Mouse (Mus musculus): ENCODE measurements around the gene Ttll5. TPM values are rescaled to one million over a fixed set of nuclear protein-coding genes. Genes with fewer than 3 reads are reported as not detected.
A peak's percentile ranks its signal among the peaks of the same experiment; 100 is the strongest.

Gene Ttll5
- polyA plus RNA-seq, 1 experiment from 2014 or later = 19.6 TPM

DNA sequence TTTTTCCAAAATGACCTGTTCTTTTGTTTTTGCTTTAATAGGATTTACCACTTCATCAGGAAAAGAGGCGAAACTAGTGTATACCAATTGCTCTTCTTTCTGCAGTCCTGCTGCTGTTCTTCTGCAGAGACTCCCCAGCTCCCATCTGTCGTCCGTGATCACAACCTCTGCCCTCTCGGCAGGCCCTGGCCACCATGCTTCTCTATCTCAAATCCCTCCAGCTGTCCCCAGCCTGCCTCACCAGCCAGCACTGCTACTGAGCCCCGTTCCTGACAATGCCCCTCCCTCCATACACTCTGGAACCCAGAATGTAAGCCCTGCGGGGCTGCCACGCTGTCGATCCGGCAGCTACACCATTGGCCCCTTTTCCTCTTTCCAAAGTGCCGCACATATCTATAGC, 108.8 kb downstream of the Ttll5 start:
- peaks cover 12% of the 10 kb centered on the region for H3K4me1 ChIP-seq
- H3K27me3 ChIP-seq = no peaks in the 10 kb centered on the region
- ATAC-seq (ENCODE audit: insufficient number of reproducible peaks, insufficient read depth, low FRiP score, low TSS enrichment) = no peak
- no peaks in the 10 kb centered on the region for H3K9me3 ChIP-seq
- 82% methylated on average over 10 of the region's 10 CpGs for WGBS
- H3K4me2 ChIP-seq (replicated peaks) = no peak overlapping the region
- H3K9ac ChIP-seq = no peak overlapping the region
- H3K4me3 ChIP-seq = no peak overlapping the region
- H3K27ac ChIP-seq = no peak overlapping the region
- peaks cover 11% of the 10 kb centered on the region for H3K36me3 ChIP-seq

DNA sequence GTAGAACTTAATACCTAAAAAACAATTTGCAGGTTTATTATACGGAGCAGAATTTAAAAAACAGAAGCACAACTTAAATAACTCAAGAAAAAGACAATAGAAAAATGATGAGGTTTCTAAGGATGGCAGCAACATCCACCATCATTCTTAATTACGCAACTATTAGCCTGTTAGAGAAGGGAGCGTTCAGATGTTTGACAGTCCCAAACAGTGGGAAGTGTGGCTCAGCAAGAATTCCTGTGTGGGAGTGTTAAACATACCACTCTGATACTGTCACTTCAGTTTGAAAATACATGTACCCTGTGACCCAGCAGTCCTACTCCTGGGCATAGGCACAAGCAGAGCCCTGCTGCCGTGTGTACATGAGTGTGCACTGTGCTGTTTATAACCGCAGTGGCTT, 112.9 kb downstream of the Ttll5 start:
- no peak overlapping the region for H3K4me3 ChIP-seq
- H3K9ac ChIP-seq = no peak overlapping the region
- H3K36me3 ChIP-seq = peaks cover 11% of the 10 kb centered on the region
- no peaks in the 10 kb centered on the region for H3K9me3 ChIP-seq
- H3K4me1 ChIP-seq = no peaks in the 10 kb centered on the region
- ATAC-seq (ENCODE audit: insufficient number of reproducible peaks, insufficient read depth, low FRiP score, low TSS enrichment) = no peak
- H3K27me3 ChIP-seq = no peaks in the 10 kb centered on the region
- no peak overlapping the region for H3K27ac ChIP-seq
- WGBS = 89% methylated on average over 5 of the region's 5 CpGs
- H3K4me2 ChIP-seq (replicated peaks) = no peak overlapping the region

DNA sequence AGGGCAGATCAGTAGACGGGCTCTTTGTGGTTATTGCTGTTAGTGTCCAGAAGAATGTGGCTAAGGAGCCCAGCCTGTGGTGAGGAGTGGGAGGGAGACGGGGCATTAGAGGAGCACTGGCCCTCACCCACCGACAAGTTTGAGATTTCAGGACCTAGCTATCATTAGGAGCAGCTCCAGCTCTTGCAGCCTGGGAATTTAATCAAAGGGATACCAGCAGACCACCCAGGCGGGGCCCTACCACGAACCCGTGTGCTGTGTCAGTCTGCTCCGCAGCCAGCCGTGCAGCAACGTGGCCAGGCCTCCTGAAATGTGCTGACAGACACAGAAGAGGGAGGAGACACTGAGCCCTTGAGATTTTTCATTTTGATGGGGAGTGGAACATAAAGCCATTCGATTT, 119.0 kb downstream of the Ttll5 start:
- Histone ChIP-seq H3K4me3 (no peak overlapping the region), H3K4me2 (replicated peaks) (no peak overlapping the region), H3K27ac (0 out of 2 replicates have a peak overlapping the region, but pooled peaks have one; percentile 36), H3K9ac (no peak overlapping the region), H3K36me3 (no peaks in the 10 kb centered on the region), H3K4me1 (peaks cover 10% of the 10 kb centered on the region; the same call in 1 of the 2 replicates), H3K27me3 (no peaks in the 10 kb centered on the region), H3K9me3 (no peaks in the 10 kb centered on the region)
- no peak for ATAC-seq (ENCODE audit: insufficient number of reproducible peaks, insufficient read depth, low FRiP score, low TSS enrichment)
- 45% methylated on average over 10 of the region's 10 CpGs for WGBS

DNA sequence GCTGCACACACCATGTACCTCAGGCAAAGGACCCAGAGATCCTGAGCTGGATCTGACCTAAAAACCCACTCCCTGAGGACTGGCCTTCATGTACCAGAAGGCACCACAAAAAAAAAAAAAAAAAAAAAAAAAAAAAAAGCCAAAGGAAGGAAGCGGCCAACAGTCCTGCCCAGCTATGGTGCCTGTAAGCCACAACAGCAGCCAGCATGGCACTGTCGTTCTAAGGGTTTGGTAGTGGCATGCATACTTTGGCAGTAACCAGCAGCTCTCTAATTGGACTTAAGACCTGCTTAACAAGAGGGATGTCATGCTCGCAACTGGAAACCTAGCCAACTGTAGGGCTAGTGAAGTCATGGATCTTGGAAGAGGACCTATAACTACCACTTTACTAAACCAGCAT, 120.0 kb downstream of the Ttll5 start:
- no peak overlapping the region for H3K9ac ChIP-seq
- no peaks in the 10 kb centered on the region for H3K27me3 ChIP-seq
- WGBS = 88% methylated on average over 3 of the region's 3 CpGs
- peaks cover 10% of the 10 kb centered on the region; the same call in 1 of the 2 replicates for H3K4me1 ChIP-seq
- H3K27ac ChIP-seq = no peak overlapping the region
- H3K4me2 ChIP-seq (replicated peaks) = no peak overlapping the region
- no peaks in the 10 kb centered on the region for H3K36me3 ChIP-seq
- no peak overlapping the region for H3K4me3 ChIP-seq
- no peaks in the 10 kb centered on the region for H3K9me3 ChIP-seq
- ATAC-seq (ENCODE audit: insufficient number of reproducible peaks, insufficient read depth, low FRiP score, low TSS enrichment) = no peak

DNA sequence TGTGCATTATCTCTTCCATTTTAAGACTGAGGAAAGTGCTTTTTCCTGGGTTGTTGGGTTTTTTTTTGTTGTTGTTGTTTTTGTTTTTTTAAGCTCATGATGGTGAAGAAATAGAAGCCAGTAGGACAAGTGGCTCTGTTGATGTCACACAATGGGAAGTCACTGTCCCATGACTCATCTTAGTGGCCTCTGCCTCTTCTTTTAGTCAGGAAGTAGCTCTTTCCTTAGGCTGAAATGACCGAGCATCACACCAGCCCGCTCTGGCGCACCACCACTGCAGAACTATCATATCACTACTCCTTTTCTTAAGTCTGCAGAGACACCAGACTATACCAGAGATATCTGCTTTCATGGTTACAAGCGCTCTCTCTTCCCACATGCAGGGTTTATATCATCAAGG, 122.7 kb downstream of the Ttll5 start:
- no peaks in the 10 kb centered on the region for H3K9me3 ChIP-seq
- H3K9ac ChIP-seq = no peak overlapping the region
- H3K4me3 ChIP-seq = no peak overlapping the region
- no peak overlapping the region for H3K4me2 ChIP-seq (replicated peaks)
- WGBS = 86% methylated on average over 4 of the region's 4 CpGs
- H3K27ac ChIP-seq = no peak overlapping the region
- no peaks in the 10 kb centered on the region for H3K27me3 ChIP-seq
- H3K4me1 ChIP-seq = peaks cover 10% of the 10 kb centered on the region; the same call in 1 of the 2 replicates
- ATAC-seq (ENCODE audit: insufficient number of reproducible peaks, insufficient read depth, low FRiP score, low TSS enrichment) = no peak
- H3K36me3 ChIP-seq = no peaks in the 10 kb centered on the region

DNA sequence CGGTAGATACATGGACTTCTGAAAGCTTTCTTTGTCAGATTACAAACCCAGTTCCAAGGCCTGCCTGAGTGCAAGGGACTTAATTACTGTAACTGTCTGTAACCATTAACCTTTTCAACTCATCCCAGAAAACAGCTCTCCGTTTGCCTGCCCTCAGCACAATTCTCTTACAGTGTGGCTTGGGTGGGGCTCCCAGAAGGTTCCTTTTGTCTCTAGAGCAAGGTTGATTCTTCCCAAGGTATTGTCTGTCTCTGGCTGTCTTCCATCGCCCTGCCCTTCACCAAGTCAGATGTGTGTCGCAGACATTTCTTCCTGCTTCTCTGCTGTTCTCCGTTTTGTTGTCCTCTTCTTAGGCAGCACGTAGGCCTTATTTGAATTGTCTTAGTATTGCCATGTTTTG, 125.2 kb downstream of the Ttll5 start:
- H3K9me3 ChIP-seq = no peaks in the 10 kb centered on the region
- no peaks in the 10 kb centered on the region for H3K4me1 ChIP-seq
- H3K4me2 ChIP-seq (replicated peaks) = no peak overlapping the region
- no peak for ATAC-seq (ENCODE audit: insufficient number of reproducible peaks, insufficient read depth, low FRiP score, low TSS enrichment)
- H3K4me3 ChIP-seq = no peak overlapping the region
- H3K27ac ChIP-seq = no peak overlapping the region
- WGBS = 83% methylated on average over 6 of the region's 6 CpGs
- no peaks in the 10 kb centered on the region for H3K36me3 ChIP-seq
- H3K27me3 ChIP-seq = no peaks in the 10 kb centered on the region
- no peak overlapping the region for H3K9ac ChIP-seq

DNA sequence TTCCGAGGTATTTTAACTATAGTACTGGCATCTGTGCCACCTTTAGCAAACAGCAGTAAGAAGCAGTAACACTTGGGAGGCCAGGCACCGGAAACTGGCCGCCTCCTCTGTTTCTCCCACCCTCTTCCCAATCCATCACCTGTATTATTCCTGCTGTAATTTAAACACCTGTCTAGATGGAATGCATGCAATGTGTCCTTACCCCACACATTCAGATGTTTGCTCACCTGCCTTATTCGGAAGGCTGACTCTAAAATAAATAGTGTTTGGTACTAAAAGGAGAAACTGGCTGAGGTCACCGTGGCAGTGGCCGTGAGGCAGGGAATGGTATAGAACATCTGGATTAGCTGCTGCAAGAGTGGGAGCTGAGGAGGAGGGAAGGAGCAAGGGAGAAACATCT, 125.9 kb downstream of the Ttll5 start:
- H3K4me1 ChIP-seq = no peaks in the 10 kb centered on the region
- 74% methylated on average over 6 of the region's 6 CpGs for WGBS
- no peak overlapping the region for H3K27ac ChIP-seq
- no peak overlapping the region for H3K4me2 ChIP-seq (replicated peaks)
- no peaks in the 10 kb centered on the region for H3K27me3 ChIP-seq
- no peak overlapping the region for H3K9ac ChIP-seq
- no peaks in the 10 kb centered on the region for H3K36me3 ChIP-seq
- ATAC-seq (ENCODE audit: insufficient number of reproducible peaks, insufficient read depth, low FRiP score, low TSS enrichment) = no peak
- no peak overlapping the region for H3K4me3 ChIP-seq
- no peaks in the 10 kb centered on the region for H3K9me3 ChIP-seq

DNA sequence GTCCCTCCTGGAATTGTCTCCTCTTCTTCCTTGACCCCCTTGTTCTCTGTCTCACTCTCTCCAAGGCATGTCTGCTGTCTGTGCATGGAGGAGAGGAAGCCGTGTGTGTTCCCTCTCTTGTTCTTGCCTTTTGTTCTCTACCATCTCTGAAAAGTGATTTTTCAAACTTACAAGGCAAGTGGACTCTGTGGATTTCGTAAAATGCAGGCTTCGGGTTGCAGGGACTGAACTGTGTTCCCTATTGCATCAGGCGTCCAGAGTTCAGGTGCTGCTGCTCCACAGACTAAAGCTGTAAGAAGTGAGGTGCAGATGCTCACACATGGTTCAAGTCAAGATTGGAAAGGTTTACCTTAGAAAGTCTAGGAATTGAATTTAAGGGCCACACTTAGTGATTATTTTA, 126.6 kb downstream of the Ttll5 start:
- Histone ChIP-seq H3K36me3 (no peaks in the 10 kb centered on the region), H3K9ac (no peak overlapping the region), H3K9me3 (no peaks in the 10 kb centered on the region), H3K4me1 (no peaks in the 10 kb centered on the region), H3K27me3 (no peaks in the 10 kb centered on the region), H3K4me3 (no peak overlapping the region), H3K4me2 (replicated peaks) (no peak overlapping the region), H3K27ac (no peak overlapping the region)
- no peak for ATAC-seq (ENCODE audit: insufficient number of reproducible peaks, insufficient read depth, low FRiP score, low TSS enrichment)
- WGBS = 85% methylated on average over 4 of the region's 4 CpGs

DNA sequence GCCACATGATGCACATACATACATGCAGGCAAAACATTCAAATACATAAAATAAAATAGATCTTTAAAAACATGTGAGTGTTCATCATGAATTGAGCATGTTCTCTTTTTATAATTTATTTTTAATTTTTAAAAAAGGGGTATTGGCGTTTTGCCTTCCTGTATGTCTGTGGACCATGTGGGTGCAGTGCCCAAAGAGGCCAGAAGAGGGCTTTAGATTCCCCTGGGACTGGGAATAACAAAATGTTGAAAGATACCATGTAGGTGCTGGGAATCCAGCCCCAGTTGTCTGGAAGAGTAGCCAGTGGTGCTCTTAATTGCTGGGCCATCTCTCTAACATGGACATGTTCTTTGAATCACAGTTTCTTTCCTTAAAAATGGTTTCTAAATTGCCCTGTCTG, 127.4 kb downstream of the Ttll5 start:
- ATAC-seq (ENCODE audit: insufficient number of reproducible peaks, insufficient read depth, low FRiP score, low TSS enrichment) = no peak
- no peak overlapping the region for H3K4me3 ChIP-seq
- no peak overlapping the region for H3K27ac ChIP-seq
- 98% methylated on average over 1 of the region's 1 CpGs for WGBS
- no peaks in the 10 kb centered on the region for H3K27me3 ChIP-seq
- H3K4me2 ChIP-seq (replicated peaks) = no peak overlapping the region
- H3K4me1 ChIP-seq = peaks cover 7% of the 10 kb centered on the region; the same call in 1 of the 2 replicates
- H3K9me3 ChIP-seq = no peaks in the 10 kb centered on the region
- no peaks in the 10 kb centered on the region for H3K36me3 ChIP-seq
- H3K9ac ChIP-seq = no peak overlapping the region

DNA sequence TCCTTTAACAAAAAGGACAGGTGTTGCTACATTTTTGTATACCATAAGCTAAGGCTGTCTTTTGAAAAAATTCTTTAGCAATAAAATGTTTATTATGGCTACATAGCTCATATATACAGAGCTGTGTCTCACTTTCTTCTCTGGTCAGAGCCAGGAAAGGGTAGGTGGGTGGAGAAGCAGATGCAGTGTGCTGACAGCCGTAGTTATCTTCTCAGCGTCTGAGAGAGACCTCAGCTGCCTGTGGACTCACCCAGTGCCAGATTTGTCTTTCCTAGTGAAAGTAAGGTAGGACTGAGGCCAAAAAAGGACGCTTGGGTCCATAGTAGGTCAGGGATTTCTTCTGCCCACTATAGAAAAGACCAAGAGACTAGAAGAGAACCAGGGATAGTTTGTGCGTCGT, 127.9 kb downstream of the Ttll5 start:
- ATAC-seq (ENCODE audit: insufficient number of reproducible peaks, insufficient read depth, low FRiP score, low TSS enrichment) = no peak
- H3K27ac ChIP-seq = no peak overlapping the region
- 93% methylated on average over 5 of the region's 5 CpGs for WGBS
- H3K9ac ChIP-seq = no peak overlapping the region
- no peak overlapping the region for H3K4me2 ChIP-seq (replicated peaks)
- H3K9me3 ChIP-seq = no peaks in the 10 kb centered on the region
- H3K27me3 ChIP-seq = no peaks in the 10 kb centered on the region
- peaks cover 7% of the 10 kb centered on the region; the same call in 1 of the 2 replicates for H3K4me1 ChIP-seq
- H3K36me3 ChIP-seq = no peaks in the 10 kb centered on the region
- no peak overlapping the region for H3K4me3 ChIP-seq

DNA sequence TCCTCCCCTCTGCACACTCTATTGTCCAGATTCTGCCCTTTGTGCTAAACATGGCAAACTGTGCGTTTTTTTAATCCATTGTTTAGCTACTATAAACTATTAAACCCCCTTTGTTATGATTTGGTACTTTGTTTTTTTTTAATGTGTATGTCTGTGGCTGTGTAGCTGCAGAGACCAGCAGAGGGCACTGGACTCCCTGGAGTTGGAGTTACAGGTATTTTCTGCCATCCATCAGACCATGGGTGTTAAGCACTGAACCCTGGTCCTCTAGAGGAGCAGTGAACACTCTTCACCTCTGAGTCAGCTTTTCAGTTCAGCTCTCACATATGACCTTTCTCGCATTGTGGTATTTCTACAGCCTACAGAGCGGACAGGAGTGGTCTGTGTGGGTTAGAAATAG, 129.7 kb downstream of the Ttll5 start:
- WGBS = 83% methylated on average over 3 of the region's 3 CpGs
- no peak overlapping the region for H3K27ac ChIP-seq

DNA sequence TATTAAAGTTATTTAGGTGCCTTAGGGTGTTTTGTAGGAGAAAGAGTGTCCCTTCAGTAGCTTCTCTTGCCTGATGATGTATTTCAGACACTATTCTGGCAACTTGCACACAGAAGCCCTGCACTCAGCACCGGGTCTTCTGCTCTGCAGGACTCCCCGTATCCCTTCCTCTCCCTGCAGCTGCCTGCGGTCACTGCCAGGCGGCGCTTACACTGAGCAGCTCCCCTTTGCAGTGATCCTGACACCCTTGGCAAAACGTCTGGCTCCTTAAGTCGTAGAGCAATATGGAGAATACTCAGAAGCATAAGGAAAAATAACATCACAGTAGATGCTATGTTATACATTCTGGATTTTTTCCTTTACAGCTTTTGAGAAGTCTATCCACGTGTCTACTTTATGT, 130.6 kb downstream of the Ttll5 start:
- H3K4me2 ChIP-seq (replicated peaks) = no peak overlapping the region
- H3K4me3 ChIP-seq = no peak overlapping the region
- no peak overlapping the region for H3K27ac ChIP-seq
- no peaks in the 10 kb centered on the region for H3K27me3 ChIP-seq
- H3K9me3 ChIP-seq = no peaks in the 10 kb centered on the region
- H3K36me3 ChIP-seq = no peaks in the 10 kb centered on the region
- no peak for ATAC-seq (ENCODE audit: insufficient number of reproducible peaks, insufficient read depth, low FRiP score, low TSS enrichment)
- 71% methylated on average over 8 of the region's 8 CpGs for WGBS
- no peak overlapping the region for H3K9ac ChIP-seq
- peaks cover 13% of the 10 kb centered on the region; the same call in 1 of the 2 replicates for H3K4me1 ChIP-seq

More for the DNA sequence above, 129.7 kb downstream of the Ttll5 start:
- Histone ChIP-seq H3K36me3 (no peaks in the 10 kb centered on the region), H3K4me3 (no peak overlapping the region), H3K4me2 (replicated peaks) (no peak overlapping the region), H3K27me3 (no peaks in the 10 kb centered on the region), H3K9me3 (no peaks in the 10 kb centered on the region), H3K4me1 (peaks cover 11% of the 10 kb centered on the region; the same call in 1 of the 2 replicates), H3K9ac (no peak overlapping the region)
- no peak for ATAC-seq (ENCODE audit: insufficient number of reproducible peaks, insufficient read depth, low FRiP score, low TSS enrichment)

DNA sequence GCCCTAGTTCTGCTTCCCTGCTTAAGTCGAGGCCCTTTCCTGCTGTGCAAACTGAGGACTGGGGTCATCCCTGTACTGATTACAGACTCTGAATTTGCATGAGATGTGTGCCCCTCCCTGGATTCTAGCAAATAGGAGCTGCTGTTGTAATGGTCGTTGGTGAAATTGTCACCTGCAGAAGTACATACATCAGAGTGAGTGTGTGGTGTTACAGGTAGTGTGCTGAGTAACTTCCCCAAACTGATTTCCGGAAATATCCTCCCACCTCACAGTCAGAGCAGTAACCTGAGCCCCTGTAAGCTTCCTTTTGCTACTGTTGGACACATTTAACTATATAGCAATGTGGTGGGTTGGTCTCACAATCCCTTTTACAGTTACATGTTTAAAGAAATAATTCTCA, 131.2 kb downstream of the Ttll5 start:
- H3K4me1 ChIP-seq = peaks cover 13% of the 10 kb centered on the region; the same call in 1 of the 2 replicates
- no peak overlapping the region for H3K4me2 ChIP-seq (replicated peaks)
- no peaks in the 10 kb centered on the region for H3K36me3 ChIP-seq
- H3K9me3 ChIP-seq = no peaks in the 10 kb centered on the region
- ATAC-seq (ENCODE audit: insufficient number of reproducible peaks, insufficient read depth, low FRiP score, low TSS enrichment) = no peak
- H3K27me3 ChIP-seq = no peaks in the 10 kb centered on the region
- H3K9ac ChIP-seq = no peak overlapping the region
- WGBS = 58% methylated on average over 3 of the region's 3 CpGs
- H3K27ac ChIP-seq = no peak overlapping the region
- H3K4me3 ChIP-seq = no peak overlapping the region
